Mouse (Mus musculus) heart, adult 8-10 months (tissue): Measurements from ENCODE around the gene Marveld2. TPM values are rescaled to one million over a fixed set of nuclear protein-coding genes. Genes with fewer than 3 reads are reported as not detected.

Source experiments
- DNase-seq: peaks from one replicate; pipeline ENCODE4 v3.0.0; 2022; ENCODE audit warnings: low spot score
- total RNA-seq, 4 experiments: library from RNA; stranded (reverse); gene quantifications; 2 replicates each; pipeline ENCODE4 v1.2.4; 2022

Gene Marveld2
- total RNA-seq = under 1 TPM; 0.37 to 0.90 (median 0.63) TPM

GRCm38 (mm10) chr13:100616181-100617087 lies at the start of gene Marveld2:
TSS of gene Marveld2 (minus strand) at chr13:100616971.
- no peak for DNase-seq

- DNase-seq = peak; percentile 40
Measured at GRCm38 (mm10) chr13:100659864-100660456, 43.2 kb upstream of the Marveld2 start.

GRCm38 (mm10) chr13:100658091-100658490 lies 41.3 kb upstream of the Marveld2 start:
- DNase-seq = no peak

GRCm38 (mm10) chr13:100651439-100652186 lies 34.8 kb upstream of the Marveld2 start, which contains the start of gene Taf9:
TSS of gene Taf9 (plus strand) at chr13:100651579.
- no peak for DNase-seq

GRCm38 (mm10) chr13:100650550-100651438 lies 34.0 kb upstream of the Marveld2 start, which contains the start of the genes Ak6 and Rad17:
TSS of gene Ak6 (plus strand) at chr13:100650979.
TSS of gene Rad17 (minus strand) at chr13:100651051.
- DNase-seq = peak; percentile 94

GRCm38 (mm10) chr13:100648223-100648622 lies 31.5 kb upstream of the Marveld2 start:
- no peak for DNase-seq

GRCm38 (mm10) chr13:100642471-100643209 lies 25.9 kb upstream of the Marveld2 start:
- DNase-seq = no peak

GRCm38 (mm10) chr13:100634106-100634691 lies 17.4 kb upstream of the Marveld2 start:
- no peak for DNase-seq

GRCm38 (mm10) chr13:100622241-100622640 lies 5.5 kb upstream of the Marveld2 start:
- no peak for DNase-seq

- no peak for DNase-seq
Measured at GRCm38 (mm10) chr13:100617583-100617982, 812 bp upstream of the Marveld2 start.

GRCm38 (mm10) chr13:100612903-100613302 lies 3.9 kb downstream of the Marveld2 start:
- DNase-seq = no peak

- no peak for DNase-seq
Measured at GRCm38 (mm10) chr13:100612251-100612650, 4.5 kb downstream of the Marveld2 start.

- DNase-seq = no peak
Measured at GRCm38 (mm10) chr13:100611266-100611665, 5.5 kb downstream of the Marveld2 start.

GRCm38 (mm10) chr13:100607756-100608155 lies 9.0 kb downstream of the Marveld2 start:
- DNase-seq = no peak

- no peak for DNase-seq
Measured at GRCm38 (mm10) chr13:100605845-100606244, 10.9 kb downstream of the Marveld2 start.

- DNase-seq = no peak
Measured at GRCm38 (mm10) chr13:100603738-100604095, 13.1 kb downstream of the Marveld2 start.

GRCm38 (mm10) chr13:100603031-100603737 lies 13.6 kb downstream of the Marveld2 start:
- DNase-seq = no peak

GRCm38 (mm10) chr13:100602239-100602902 lies 14.4 kb downstream of the Marveld2 start:
- DNase-seq = no peak

GRCm38 (mm10) chr13:100601034-100601433 lies 15.7 kb downstream of the Marveld2 start:
- no peak for DNase-seq
